Mouse (Mus musculus) neural tube, embryonic 14.5 days (tissue): ENCODE data around the gene Pik3ip1. TPM values are rescaled to one million over a fixed set of nuclear protein-coding genes. Genes with fewer than 3 reads are reported as not detected.

Source experiments
- ATAC-seq: fragments of 200-750 bp; cut with Nextera tagmentation; 2 replicates; pipeline ENCODE4 v1.8.0; 2017; ENCODE audit warnings: low read depth, mild to moderate bottlenecking, moderate TSS enrichment, moderate library complexity
- H3K27ac ChIP-seq: fragments of 300-500 bp; sonication (generic); 2 replicates; pipeline ENCODE4 v1.5.1; 2014; ENCODE audit warnings: low read depth, mild to moderate bottlenecking, control low read depth, low read length, moderate library complexity, mixed read lengths
- H3K27me3 ChIP-seq: fragments of 300-500 bp; sonication (generic); 2 replicates; pipeline ENCODE4 v1.6.1; 2014; ENCODE audit warnings: low read length; ENCODE audit not compliant: control insufficient read depth, insufficient read depth
- H3K36me3 ChIP-seq: fragments of 300-500 bp; sonication (generic); 2 replicates; pipeline ENCODE4 v1.6.1; 2014; ENCODE audit warnings: low read length, mixed read lengths; ENCODE audit not compliant: control insufficient read depth, insufficient read depth
- H3K4me1 ChIP-seq: fragments of 300-500 bp; sonication (generic); 2 replicates; pipeline ENCODE4 v1.6.1; 2014; ENCODE audit warnings: low read length; ENCODE audit not compliant: control insufficient read depth, insufficient read depth
- H3K4me2 ChIP-seq: fragments of 300-500 bp; sonication (generic); 2 replicates; pipeline ENCODE4 v1.6.1; 2014; ENCODE audit warnings: mild to moderate bottlenecking, low read depth, low read length, control low read depth
- H3K4me3 ChIP-seq: fragments of 300-500 bp; sonication (generic); 2 replicates; pipeline ENCODE4 v1.5.1; 2014; ENCODE audit warnings: low read depth, low read length, control low read depth, mixed read lengths
- H3K9ac ChIP-seq: fragments of 300-500 bp; sonication (generic); replicated peaks from 2 replicates; pipeline ENCODE4 v1.6.1; 2014; ENCODE audit warnings: low read depth, mild to moderate bottlenecking, control low read depth, low read length, mixed read lengths
- H3K9me3 ChIP-seq: fragments of 300-500 bp; sonication (generic); 2 replicates; pipeline ENCODE4 v1.6.1; 2016; ENCODE audit warnings: low read length; ENCODE audit not compliant: control insufficient read depth
- WGBS: fragments of 180-500 bp; shearing (Covaris S2); extraction: QIAGEN DNeasy Blood & Tissue Kit; methylation state at CpG from one replicate; pipeline ENCODE4 v1.1.7; 2014; 5-methylcytosine and 5-hydroxymethylcytosine counted together
- polyA plus RNA-seq: library from polyadenylated mRNA; unstranded; fragments of >200 nt; fragmentation: Nextera tagmentation; extraction: Ambion mirVana; gene quantifications from 2 replicates; pipeline ENCODE4 v1.2.1, GENCODE M21; 2014

The Pik3ip1 gene
- polyA plus RNA-seq, 1 experiment from 2014 or later, result 24.2 TPM

- peaks cover 24% of the 10 kb centered on the region for H3K36me3 ChIP-seq
- H3K9ac ChIP-seq, result no peak overlapping the region
- no peaks in the 10 kb centered on the region for H3K9me3 ChIP-seq
- WGBS, result 88% methylated on average over 5 of the region's 5 CpGs
- no peak overlapping the region for H3K4me3 ChIP-seq
- no peaks in the 10 kb centered on the region for H3K27me3 ChIP-seq
- ATAC-seq, result no peak
- H3K4me1 ChIP-seq, result peaks cover 12% of the 10 kb centered on the region
- H3K27ac ChIP-seq, result no peak overlapping the region
- no peak overlapping the region for H3K4me2 ChIP-seq
Measured at GRCm38 (mm10) chr11:3341476-3341875, 11.3 kb downstream of the Pik3ip1 start.

GRCm38 (mm10) chr11:3344916-3345315 is 14.7 kb downstream of the Pik3ip1 start:
- Histone ChIP-seq H3K4me2 (no peak overlapping the region), H3K27ac (no peak overlapping the region), H3K9ac (no peak overlapping the region), H3K9me3 (no peaks in the 10 kb centered on the region), H3K4me1 (0 out of 2 replicates have a peak, but pooled peaks cover 2% of the 10 kb centered on the region), H3K27me3 (no peaks in the 10 kb centered on the region), H3K36me3 (peaks cover 24% of the 10 kb centered on the region), H3K4me3 (no peak overlapping the region)
- 95% methylated on average over 3 of the region's 3 CpGs for WGBS
- ATAC-seq, result no peak

- H3K36me3 ChIP-seq, result peaks cover 24% of the 10 kb centered on the region
- WGBS, result 95% methylated on average over 7 of the region's 7 CpGs
- no peak overlapping the region for H3K4me2 ChIP-seq
- H3K4me1 ChIP-seq, result 0 out of 2 replicates have a peak, but pooled peaks cover 2% of the 10 kb centered on the region
- no peak for ATAC-seq
- H3K9ac ChIP-seq, result no peak overlapping the region
- no peak overlapping the region for H3K4me3 ChIP-seq
- H3K27ac ChIP-seq, result no peak overlapping the region
- no peaks in the 10 kb centered on the region for H3K9me3 ChIP-seq
- no peaks in the 10 kb centered on the region for H3K27me3 ChIP-seq
Measured at GRCm38 (mm10) chr11:3346351-3346750, 16.1 kb downstream of the Pik3ip1 start.

GRCm38 (mm10) chr11:3347091-3347834 is 17.1 kb downstream of the Pik3ip1 start:
- no peak overlapping the region for H3K4me3 ChIP-seq
- no peaks in the 10 kb centered on the region for H3K27me3 ChIP-seq
- H3K27ac ChIP-seq, result no peak overlapping the region
- H3K4me1 ChIP-seq, result 0 out of 2 replicates have a peak, but pooled peaks cover 2% of the 10 kb centered on the region
- no peaks in the 10 kb centered on the region for H3K9me3 ChIP-seq
- H3K4me2 ChIP-seq, result no peak overlapping the region
- peak; percentile 75; the same call in 1 of the 2 replicates for ATAC-seq
- H3K9ac ChIP-seq, result no peak overlapping the region
- 49% methylated on average over 12 of the region's 12 CpGs for WGBS
- H3K36me3 ChIP-seq, result peaks cover 31% of the 10 kb centered on the region

GRCm38 (mm10) chr11:3347835-3348195 is 17.6 kb downstream of the Pik3ip1 start:
- Histone ChIP-seq H3K4me2 (no peak overlapping the region), H3K4me3 (no peak overlapping the region), H3K36me3 (peaks cover 37% of the 10 kb centered on the region), H3K9ac (no peak overlapping the region), H3K4me1 (0 out of 2 replicates have a peak, but pooled peaks cover 2% of the 10 kb centered on the region), H3K27ac (no peak overlapping the region), H3K9me3 (no peaks in the 10 kb centered on the region), H3K27me3 (no peaks in the 10 kb centered on the region)
- ATAC-seq, result no peak

- H3K4me1 ChIP-seq, result 0 out of 2 replicates have a peak, but pooled peaks cover 2% of the 10 kb centered on the region
Measured at GRCm38 (mm10) chr11:3348576-3349342, 18.6 kb downstream of the Pik3ip1 start.

GRCm38 (mm10) chr11:3349343-3349695 is 19.1 kb downstream of the Pik3ip1 start:
- 0 out of 2 replicates have a peak, but pooled peaks cover 2% of the 10 kb centered on the region for H3K4me1 ChIP-seq
- H3K9me3 ChIP-seq, result no peaks in the 10 kb centered on the region
- H3K4me3 ChIP-seq, result no peak overlapping the region
- no peak overlapping the region for H3K9ac ChIP-seq
- H3K4me2 ChIP-seq, result no peak overlapping the region
- ATAC-seq, result no peak
- peaks cover 37% of the 10 kb centered on the region for H3K36me3 ChIP-seq
- no peak overlapping the region for H3K27ac ChIP-seq
- H3K27me3 ChIP-seq, result no peaks in the 10 kb centered on the region
- 82% methylated on average over 4 of the region's 4 CpGs for WGBS

More at GRCm38 (mm10) chr11:3348576-3349342, 18.6 kb downstream of the Pik3ip1 start:
- peaks cover 37% of the 10 kb centered on the region for H3K36me3 ChIP-seq
- 30% methylated on average over 6 of the region's 6 CpGs for WGBS
- no peak overlapping the region for H3K4me2 ChIP-seq
- no peak overlapping the region for H3K9ac ChIP-seq
- no peaks in the 10 kb centered on the region for H3K27me3 ChIP-seq
- H3K4me3 ChIP-seq, result no peak overlapping the region
- no peaks in the 10 kb centered on the region for H3K9me3 ChIP-seq
- no peak overlapping the region for H3K27ac ChIP-seq
- ATAC-seq, result no peak

- H3K27ac ChIP-seq, result no peak overlapping the region
- WGBS, result 92% methylated on average over 9 of the region's 9 CpGs
- no peak for ATAC-seq
- H3K4me1 ChIP-seq, result 0 out of 2 replicates have a peak, but pooled peaks cover 2% of the 10 kb centered on the region
- no peaks in the 10 kb centered on the region for H3K9me3 ChIP-seq
- no peak overlapping the region for H3K4me2 ChIP-seq
- H3K9ac ChIP-seq, result no peak overlapping the region
- no peak overlapping the region for H3K4me3 ChIP-seq
- peaks cover 33% of the 10 kb centered on the region for H3K36me3 ChIP-seq
- H3K27me3 ChIP-seq, result no peaks in the 10 kb centered on the region
Measured at GRCm38 (mm10) chr11:3352131-3352530, 21.9 kb downstream of the Pik3ip1 start.

GRCm38 (mm10) chr11:3352990-3353585 is 22.9 kb downstream of the Pik3ip1 start:
- Histone ChIP-seq H3K4me1 (0 out of 2 replicates have a peak, but pooled peaks cover 2% of the 10 kb centered on the region), H3K36me3 (peaks cover 38% of the 10 kb centered on the region), H3K9ac (no peak overlapping the region), H3K27me3 (no peaks in the 10 kb centered on the region), H3K4me3 (no peak overlapping the region), H3K9me3 (no peaks in the 10 kb centered on the region), H3K4me2 (no peak overlapping the region), H3K27ac (no peak overlapping the region)
- WGBS, result 69% methylated on average over 18 of the region's 18 CpGs
- ATAC-seq, result no peak
